Mouse (Mus musculus) gastrocnemius, postnatal 25 days (tissue): Measurements from ENCODE around the gene Rapgef3. TPM values are rescaled to one million over a fixed set of nuclear protein-coding genes. Genes with fewer than 3 reads are reported as not detected.

Source experiments
- DNase-seq: peaks from one replicate; pipeline ENCODE4 v3.0.0; 2022
- total RNA-seq, 2 experiments: library from RNA; stranded (reverse); gene quantifications; 1 replicate in 1 of 2; 2 replicates in 1 of 2; pipeline ENCODE4 v1.2.3; 2021

Rapgef3 gene
- total RNA-seq, 2 experiments from 2014 or later = 3.7 to 8.1 TPM

DNA sequence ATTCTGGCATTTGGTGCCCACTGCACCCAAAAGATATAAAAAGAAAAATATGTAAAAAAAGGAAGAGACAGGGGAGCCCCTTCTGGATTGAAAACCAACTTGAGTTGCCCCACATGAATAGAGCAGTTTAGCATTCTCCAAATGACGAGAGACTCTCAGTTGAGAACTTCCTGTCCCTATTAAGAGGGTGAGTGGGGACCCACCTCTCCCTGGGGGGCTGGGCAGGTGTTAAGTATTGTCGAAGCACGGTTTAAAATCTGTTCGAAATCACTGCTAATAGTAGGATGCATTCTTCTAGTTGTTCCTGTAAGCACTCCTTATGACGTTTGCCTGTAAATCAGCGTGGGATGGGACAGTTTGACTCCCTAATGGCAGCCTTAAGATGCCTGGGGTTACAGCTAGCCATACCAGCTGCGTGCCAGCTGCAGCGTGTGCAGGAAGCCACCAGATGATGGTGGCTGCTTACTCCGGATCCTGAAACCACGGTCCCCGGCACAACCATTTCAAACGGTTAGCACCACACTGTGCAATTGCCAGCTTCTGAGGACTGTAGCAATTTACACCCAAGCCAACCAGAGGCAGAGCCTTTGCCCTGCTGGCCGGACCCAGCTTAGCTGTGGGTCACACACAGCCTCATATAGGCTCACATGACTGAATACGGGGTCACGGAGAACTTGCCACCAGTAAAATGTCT is 46.6 kb downstream of the Rapgef3 start:
- no peak for DNase-seq

DNA sequence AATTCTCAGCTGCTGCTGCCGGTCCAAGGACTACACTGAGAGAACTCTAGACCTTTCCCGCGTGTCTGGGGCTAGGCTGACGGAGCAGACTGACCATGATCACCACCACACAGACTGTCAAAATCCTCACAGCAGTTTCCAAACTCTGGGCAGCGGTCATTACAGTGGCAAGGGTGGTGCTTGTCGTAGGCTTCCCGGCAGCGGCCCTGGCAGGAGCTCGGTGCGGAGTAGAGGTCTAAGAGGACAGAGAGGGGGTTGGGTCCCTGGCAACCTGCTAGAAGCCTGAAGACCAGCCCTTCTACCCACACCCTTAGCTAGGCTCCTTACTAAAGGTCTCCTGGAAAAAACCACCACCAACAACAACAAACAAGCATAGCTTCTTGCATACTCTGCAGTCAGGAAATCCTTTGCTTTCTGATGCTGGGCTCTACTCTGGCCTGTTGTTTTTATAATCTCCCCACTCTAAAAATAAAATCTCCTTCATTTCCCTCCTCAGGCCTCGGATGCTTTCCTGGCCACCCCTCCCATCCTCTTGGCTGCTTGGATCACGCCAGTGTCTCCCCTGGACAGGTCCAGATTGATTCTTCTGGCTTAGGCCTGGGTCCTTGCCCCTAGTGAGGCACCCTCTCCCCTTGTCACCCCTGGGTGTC is 47.6 kb downstream of the Rapgef3 start:
- DNase-seq = no peak

DNA sequence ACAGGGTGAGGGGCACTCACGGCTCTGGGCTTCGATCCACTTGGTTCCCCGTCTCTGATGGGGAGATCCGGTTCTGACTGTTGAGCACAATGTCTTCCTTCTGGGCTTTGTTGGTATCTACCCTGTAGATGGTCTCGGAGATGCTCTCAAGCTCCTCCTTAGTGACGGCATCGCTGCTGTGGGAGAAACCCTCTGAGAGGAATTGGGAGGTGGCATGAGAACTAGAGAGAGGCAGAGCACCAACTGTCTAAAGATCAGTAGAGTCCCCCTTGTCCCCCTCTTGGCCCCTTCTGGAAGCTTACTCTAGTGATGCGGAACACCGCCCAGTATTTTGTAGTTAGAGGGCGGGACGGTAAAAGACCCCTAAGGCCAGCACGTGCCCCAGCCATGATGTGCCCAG is 48.3 kb downstream of the Rapgef3 start:
- DNase-seq = no peak

GRCm38 (mm10) chr15:97718535-97719155 is 49.1 kb downstream of the Rapgef3 start:
- no peak for DNase-seq

GRCm38 (mm10) chr15:97717861-97718534 is 49.8 kb downstream of the Rapgef3 start:
- no peak for DNase-seq

GRCm38 (mm10) chr15:97716782-97717181 is 51.0 kb downstream of the Rapgef3 start:
- DNase-seq = no peak

GRCm38 (mm10) chr15:97715734-97716133 is 52.0 kb downstream of the Rapgef3 start:
- DNase-seq = no peak

DNA sequence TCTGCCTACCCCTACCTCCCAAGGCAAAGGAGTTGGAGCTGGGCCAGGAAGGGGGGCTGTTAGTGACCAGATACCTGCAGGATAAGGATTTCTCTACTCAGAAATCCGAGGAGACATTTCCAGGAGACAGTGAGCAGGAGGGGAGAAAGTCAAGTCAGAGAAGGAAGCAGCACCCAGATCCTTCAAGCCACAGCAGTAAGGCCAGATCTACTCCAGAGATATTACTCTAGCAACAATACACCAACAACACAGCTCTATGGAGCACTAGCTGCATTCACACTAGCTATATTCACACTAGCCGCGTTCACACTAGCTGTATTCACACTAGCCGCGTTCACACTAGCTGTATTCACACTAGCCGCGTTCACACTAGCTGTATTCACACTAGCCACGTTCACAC is 52.7 kb downstream of the Rapgef3 start:
- DNase-seq = no peak

- DNase-seq = no peak
These were observed 55.2 kb downstream of the Rapgef3 start for GRCm38 (mm10) chr15:97712546-97712945.

DNA sequence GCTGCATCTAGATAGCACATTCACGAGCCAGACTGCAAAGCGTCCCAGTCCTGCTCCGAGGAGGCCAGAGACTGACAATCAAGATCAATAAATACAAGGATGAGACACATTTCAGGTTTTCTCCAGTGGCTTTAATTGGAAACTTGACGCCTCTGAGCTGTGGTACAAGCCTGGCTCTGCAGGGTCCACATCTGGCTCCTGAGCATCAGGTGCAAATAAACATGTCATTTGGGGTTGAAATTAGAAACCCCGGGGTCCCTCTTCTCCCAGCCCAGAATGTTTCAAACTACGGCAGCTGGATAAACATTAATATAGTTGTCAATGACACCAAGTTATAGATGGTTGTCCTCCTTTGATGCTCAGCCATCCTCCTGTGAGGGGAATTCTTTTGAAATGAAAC is 56.9 kb downstream of the Rapgef3 start:
- DNase-seq = no peak

GRCm38 (mm10) chr15:97705211-97706050 is 62.3 kb downstream of the Rapgef3 start, which contains the start of gene Rpap3:
Gene Rpap3, minus strand, starts transcription at chr15:97705825.
- DNase-seq = peak; percentile 79

DNA sequence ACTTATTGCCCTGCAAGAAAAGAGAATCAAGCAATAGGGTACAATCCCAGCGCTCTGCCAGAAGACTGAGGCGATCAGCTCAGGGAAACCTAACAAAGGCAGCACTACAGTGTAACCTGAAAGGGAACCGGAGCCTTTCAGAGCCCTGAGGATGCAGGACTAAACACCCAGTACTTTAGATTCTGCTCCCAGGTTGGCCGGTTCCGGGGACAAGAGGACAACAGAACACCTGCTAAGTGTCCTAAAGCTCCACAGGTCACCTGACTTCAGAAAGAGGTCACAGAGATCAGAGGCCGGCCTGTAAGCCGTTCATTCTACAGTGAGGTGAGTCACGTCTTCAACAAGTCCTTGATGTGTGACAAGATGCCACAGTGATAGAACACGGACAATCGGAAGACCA is 71.2 kb downstream of the Rapgef3 start:
- no peak for DNase-seq

Other genes with a start within 250 kb of the Rapgef3 start
- gene Rpap3, start 62.1 kb downstream of the Rapgef3 start, total RNA-seq = 10 to 100 TPM in 1 of 2 experiments, 1 to 10 TPM in 1; 9.6 to 11.4 TPM
- gene Endou, start 36.6 kb downstream of the Rapgef3 start, total RNA-seq = under 1 TPM; 0.36 to 0.91 TPM
- 10 to 100 TPM; 44.7 to 47.2 TPM for gene Slc48a1, start 10.5 kb upstream of the Rapgef3 start, total RNA-seq
- 10 to 100 TPM; 11.9 to 15.0 TPM for gene Hdac7, start 76.5 kb upstream of the Rapgef3 start, total RNA-seq
- under 1 TPM; 0.18 to 0.32 TPM for gene Vdr, start 142.7 kb upstream of the Rapgef3 start, total RNA-seq
- 1 to 10 TPM; 4.8 to 7.1 TPM for gene Tmem106c, start 196.2 kb upstream of the Rapgef3 start, total RNA-seq
- gene Col2a1, start 236.7 kb upstream of the Rapgef3 start, total RNA-seq = 1 to 10 TPM; 1.9 to 6.3 TPM